Mouse (Mus musculus) liver, embryonic 14.5 days (tissue): Measurements from ENCODE around the gene Phldb3. TPM values are rescaled to one million over a fixed set of nuclear protein-coding genes. Genes with fewer than 3 reads are reported as not detected.

ENCODE experiments used
- ATAC-seq: fragments of 200-750 bp; cut with Nextera tagmentation; 2 replicates; pipeline ENCODE4 v1.8.0; 2017; ENCODE audit warnings: moderate number of reproducible peaks, mild to moderate bottlenecking, moderate library complexity; ENCODE audit not compliant: insufficient read depth
- DNase-seq, 3 experiments: peaks; one replicate each; pipeline ENCODE4 v3.0.0-alpha.2; 2012 to 2013; ENCODE audit warnings: low read depth in 3 of 3, low spot score in 3 of 3
- H3K27ac ChIP-seq: fragments of 300-500 bp; sonication (generic); 2 replicates; pipeline ENCODE4 v1.5.1; 2014; ENCODE audit warnings: moderate library complexity, mild to moderate bottlenecking, control low read depth, inconsistent platforms
- H3K27me3 ChIP-seq: fragments of 300-500 bp; sonication (generic); 2 replicates; pipeline ENCODE4 v1.6.1; 2014; ENCODE audit warnings: mild to moderate bottlenecking, low read length, moderate library complexity; ENCODE audit not compliant: control insufficient read depth, insufficient read depth
- H3K36me3 ChIP-seq: fragments of 300-500 bp; sonication (generic); replicated peaks from 2 replicates; pipeline ENCODE4 v1.6.1; 2014; ENCODE audit warnings: low read depth; ENCODE audit not compliant: control insufficient read depth, insufficient read depth
- H3K4me1 ChIP-seq, 2 experiments: fragments of 200-500 bp in 1 of 2; fragments of 300-500 bp in 1 of 2; sonication (generic) in 1 of 2; replicated peaks; 2 replicates each; pipeline ENCODE4 v1.6.1; 2012 to 2014; ENCODE audit warnings: antibody characterized with exemption in 1 of 2, inconsistent platforms in 1 of 2, low read length in 1 of 2; ENCODE audit not compliant: control insufficient read depth in 2 of 2, insufficient read depth in 2 of 2
- H3K4me2 ChIP-seq: fragments of 300-500 bp; sonication (generic); 2 replicates; pipeline ENCODE4 v1.6.1; 2014; ENCODE audit warnings: low read depth, mild to moderate bottlenecking, control low read depth, moderate library complexity
- H3K4me3 ChIP-seq, 2 experiments: fragments of 200-500 bp in 1 of 2; fragments of 300-500 bp in 1 of 2; sonication (generic) in 1 of 2; 2 replicates each; pipeline ENCODE4 v1.5.1; 2012 to 2014; ENCODE audit warnings: low read depth in 2 of 2, low read length in 2 of 2, mild to moderate bottlenecking in 2 of 2, control low read depth in 1 of 2, inconsistent platforms in 1 of 2, moderate library complexity in 1 of 2; ENCODE audit not compliant: insufficient read depth in 1 of 2
- H3K9ac ChIP-seq: fragments of 300-500 bp; sonication (generic); replicated peaks from 2 replicates; pipeline ENCODE4 v1.6.1; 2014; ENCODE audit warnings: mild to moderate bottlenecking, control low read depth, moderate library complexity
- H3K9me3 ChIP-seq: fragments of 300-500 bp; sonication (generic); 2 replicates; pipeline ENCODE4 v1.6.1; 2016; ENCODE audit warnings: low read length, mixed read lengths; ENCODE audit not compliant: control insufficient read depth
- CTCF ChIP-seq: IDR thresholded peaks from 2 replicates; pipeline ENCODE4 v1.5.1; 2016; ENCODE audit warnings: antibody characterized with exemption, low read depth, control low read depth
- EP300 ChIP-seq: IDR thresholded peaks from 2 replicates; pipeline ENCODE4 v1.6.1; 2016; ENCODE audit warnings: antibody characterized with exemption, low read depth
- WGBS: fragments of 180-500 bp; shearing (Covaris S2); extraction: QIAGEN DNeasy Blood & Tissue Kit; methylation state at CpG from one replicate; pipeline ENCODE4 v1.1.7; 2014; ENCODE audit not compliant: insufficient replicate concordance; 5-methylcytosine and 5-hydroxymethylcytosine counted together
- polyA plus RNA-seq, 2 experiments: library from polyadenylated mRNA; depleted of rRNA in 1 of 2; stranded (reverse) in 1 of 2; unstranded in 1 of 2; fragments of >200 nt; fragmentation: Nextera tagmentation in 1 of 2; extraction: Ambion mirVana in 1 of 2; gene quantifications; 2 replicates each; pipeline versions ENCODE4 v1.2.1 to v1.2.3; 2012 to 2014

The Phldb3 gene
- polyA plus RNA-seq, 2 experiments: 0.06 to 0.59 TPM

DNA sequence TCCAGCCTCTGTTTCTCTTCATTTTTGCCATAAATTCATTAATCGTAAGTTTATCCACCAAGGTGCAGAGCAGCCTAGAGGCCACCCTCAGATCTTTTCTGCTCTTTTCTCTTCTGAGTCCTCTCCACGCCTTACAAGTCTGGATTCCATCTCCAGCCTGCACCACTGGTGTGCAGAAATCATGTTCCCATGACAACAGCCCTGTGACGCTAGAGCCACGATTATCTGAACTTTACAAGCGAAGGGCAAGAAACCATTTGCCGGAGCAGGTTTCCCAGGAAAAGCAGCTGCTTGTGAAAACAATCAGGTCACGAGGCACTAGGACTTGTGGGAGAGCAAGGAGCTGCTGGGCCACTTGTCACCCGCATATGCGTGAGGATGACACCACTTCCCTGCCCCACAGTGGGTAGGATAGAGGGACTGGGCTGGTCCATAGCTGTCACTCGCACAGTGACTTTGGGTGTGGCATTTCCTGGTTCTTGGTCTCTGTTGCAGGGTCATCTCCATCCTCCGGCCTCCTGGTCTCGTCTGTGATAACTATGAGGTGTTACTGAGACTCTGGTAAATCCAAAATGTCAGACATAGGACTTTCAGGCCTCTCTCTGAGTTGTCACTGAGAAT is 49.3 kb downstream of the Phldb3 start:
- no peak for ATAC-seq
- H3K4me2 ChIP-seq: no peak overlapping the region
- 51% methylated on average over 12 of the region's 12 CpGs for WGBS

DNA sequence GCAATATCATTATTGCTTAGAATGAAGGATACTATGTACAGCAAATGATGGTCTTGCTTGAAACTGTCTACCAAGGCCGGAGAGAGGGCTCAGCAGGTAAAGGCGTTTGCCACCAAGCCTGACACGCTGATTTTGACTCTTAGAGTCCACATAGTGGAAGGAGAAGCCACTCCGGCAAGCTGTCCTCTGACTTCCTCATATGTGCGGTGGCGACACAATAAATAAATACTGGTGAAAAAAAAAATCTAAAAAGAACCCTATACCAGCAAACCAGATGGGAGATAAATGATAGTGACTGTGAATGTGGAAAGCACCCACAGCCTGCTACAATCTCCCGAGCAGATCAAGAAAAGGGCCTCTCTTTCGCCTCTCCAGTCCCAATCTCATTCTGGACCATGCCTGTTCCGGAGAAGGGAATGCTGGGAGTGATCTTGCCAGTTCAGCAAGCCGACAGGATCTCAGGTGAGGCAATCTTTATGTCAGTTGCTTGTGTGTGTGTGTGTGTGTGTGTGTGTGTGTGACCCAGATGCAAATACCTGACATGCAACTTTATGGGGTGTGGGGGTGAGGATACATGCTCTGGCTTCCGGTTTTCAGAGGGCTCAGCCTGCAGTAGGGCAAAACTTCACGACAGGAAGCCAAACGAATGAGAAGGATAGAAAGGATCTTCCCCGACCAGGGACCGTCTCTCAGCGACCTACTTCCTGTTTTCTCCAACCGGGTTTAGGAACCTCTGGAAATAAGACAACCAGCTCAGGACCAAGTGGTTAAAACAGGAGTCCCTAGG is 50.7 kb downstream of the Phldb3 start:
- H3K9me3 ChIP-seq: no peaks in the 10 kb centered on the region
- no peak overlapping the region for H3K9ac ChIP-seq
- H3K4me3 ChIP-seq: no peak overlapping the region
- 27% methylated on average over 17 of the region's 17 CpGs for WGBS
- TF ChIP-seq CTCF (no peak), EP300 (no peak)
- peaks cover 0 to 4% of the 10 kb centered on the region in 2 experiments; a peak in 2 of 4 replicates for H3K4me1 ChIP-seq
- H3K36me3 ChIP-seq: no peaks in the 10 kb centered on the region
- no peak for DNase-seq
- no peaks in the 10 kb centered on the region for H3K27me3 ChIP-seq
- no peak overlapping the region; the same call in 1 of the 2 replicates for H3K4me2 ChIP-seq
- no peak for ATAC-seq
- H3K27ac ChIP-seq: no peak overlapping the region

More for the DNA sequence above, 49.3 kb downstream of the Phldb3 start:
- TF ChIP-seq EP300 (no peak), CTCF (no peak)
- H3K4me3 ChIP-seq: no peak overlapping the region
- no peaks in the 10 kb centered on the region for H3K27me3 ChIP-seq
- H3K9me3 ChIP-seq: no peaks in the 10 kb centered on the region
- H3K4me1 ChIP-seq: peaks cover 0 to 4% of the 10 kb centered on the region in 2 experiments; a peak in 2 of 4 replicates
- no peak for DNase-seq
- H3K9ac ChIP-seq: no peak overlapping the region
- no peaks in the 10 kb centered on the region for H3K36me3 ChIP-seq
- H3K27ac ChIP-seq: no peak overlapping the region

DNA sequence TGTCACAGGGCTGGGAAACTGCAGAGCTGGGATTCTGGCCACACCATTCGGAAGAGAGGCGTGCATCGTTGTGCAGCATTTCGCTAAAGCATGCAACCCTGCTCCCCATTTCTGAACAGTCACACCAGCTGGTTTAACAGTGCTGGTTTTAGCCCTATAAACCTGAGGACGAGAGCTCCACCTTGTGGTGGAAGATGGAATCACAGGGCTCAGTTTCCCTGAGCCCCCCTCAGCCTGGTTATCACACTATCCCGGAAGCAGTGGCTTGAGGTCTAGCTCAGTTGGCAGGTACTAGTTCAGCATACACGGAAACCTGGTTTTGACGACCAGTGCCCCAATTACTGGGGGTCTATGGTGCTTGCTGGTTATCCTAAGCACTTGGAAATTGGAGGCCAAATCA is 52.0 kb downstream of the Phldb3 start:
- Histone ChIP-seq H3K9me3 (no peaks in the 10 kb centered on the region), H3K36me3 (no peaks in the 10 kb centered on the region), H3K27ac (no peak overlapping the region), H3K9ac (no peak overlapping the region), H3K4me2 (no peak overlapping the region), H3K4me1 (peaks cover 0 to 4% of the 10 kb centered on the region in 2 experiments; a peak in 2 of 4 replicates), H3K4me3 (no peak overlapping the region), H3K27me3 (no peaks in the 10 kb centered on the region)
- DNase-seq: peak; percentile 43 to 47 (median 46)
- peak; percentile 96 for TF ChIP-seq CTCF
- TF ChIP-seq EP300: no peak
- ATAC-seq: 0 out of 2 replicates have a peak, but pooled peaks have one; percentile 15
- WGBS: 7% methylated on average over 8 of the region's 8 CpGs

DNA sequence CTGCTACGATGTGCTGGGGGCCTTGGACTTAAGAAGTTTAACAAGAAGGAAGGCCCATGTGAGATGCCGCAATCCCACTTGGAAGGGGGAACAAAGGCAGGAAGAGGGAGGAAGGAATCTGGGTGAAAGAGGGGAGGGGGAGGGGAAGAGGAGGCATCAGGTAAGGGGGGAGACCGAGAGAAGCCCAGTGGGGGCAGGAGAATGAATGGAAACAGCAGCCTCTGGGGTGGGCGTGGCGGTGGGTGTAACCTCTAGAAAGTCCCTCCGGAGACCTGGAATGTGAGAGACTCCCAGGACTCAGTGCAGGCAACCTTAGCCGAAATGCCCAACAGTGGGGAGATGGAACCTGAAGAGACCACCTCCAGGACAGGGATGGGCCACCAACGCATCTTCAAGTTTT is 53.7 kb downstream of the Phldb3 start:
- 30% methylated on average over 8 of the region's 8 CpGs for WGBS

DNA sequence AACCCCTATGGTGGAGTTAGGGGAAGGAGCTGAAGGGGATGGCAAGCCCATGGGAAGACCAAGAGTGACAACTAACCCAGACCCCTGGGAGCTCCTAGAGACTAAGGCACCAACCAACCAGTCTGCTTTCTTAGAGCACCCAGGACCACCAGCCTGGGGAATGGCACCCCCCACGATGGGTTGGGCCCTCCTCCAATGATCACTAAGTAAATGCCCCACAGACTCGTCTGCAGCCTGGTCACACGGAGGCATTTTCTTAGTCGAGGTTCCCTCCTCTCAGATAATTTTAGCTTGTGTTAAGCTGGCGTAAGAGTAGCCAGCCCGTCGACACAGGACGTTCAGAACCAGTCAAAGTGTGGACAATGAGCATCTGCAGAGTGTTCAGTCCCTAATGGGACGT is 54.4 kb downstream of the Phldb3 start:
- H3K4me2 ChIP-seq: no peak overlapping the region
- no peaks in the 10 kb centered on the region for H3K27me3 ChIP-seq
- H3K9ac ChIP-seq: no peak overlapping the region
- ATAC-seq (no peak), DNase-seq (no peak)
- no peaks in the 10 kb centered on the region for H3K36me3 ChIP-seq
- no peak overlapping the region for H3K4me3 ChIP-seq
- TF ChIP-seq EP300: no peak
- no peak for TF ChIP-seq CTCF
- H3K9me3 ChIP-seq: no peaks in the 10 kb centered on the region
- 60% methylated on average over 9 of the region's 9 CpGs for WGBS
- peaks cover 0 to 4% of the 10 kb centered on the region in 2 experiments; a peak in 2 of 4 replicates for H3K4me1 ChIP-seq
- H3K27ac ChIP-seq: no peak overlapping the region

More for the DNA sequence above, 53.7 kb downstream of the Phldb3 start:
- TF ChIP-seq CTCF (no peak), EP300 (no peak)
- H3K36me3 ChIP-seq: no peaks in the 10 kb centered on the region
- no peak overlapping the region for H3K4me3 ChIP-seq
- no peak overlapping the region for H3K4me2 ChIP-seq
- DNase-seq: no peak
- no peaks in the 10 kb centered on the region for H3K9me3 ChIP-seq
- H3K9ac ChIP-seq: no peak overlapping the region
- no peak overlapping the region for H3K27ac ChIP-seq
- no peaks in the 10 kb centered on the region for H3K27me3 ChIP-seq
- ATAC-seq: no peak
- peaks cover 0 to 4% of the 10 kb centered on the region in 2 experiments; a peak in 2 of 4 replicates for H3K4me1 ChIP-seq
